Mouse (Mus musculus) limb, embryonic 11.5 days (tissue): ENCODE measurements around the gene Pdk1. TPM values are rescaled to one million over a fixed set of nuclear protein-coding genes. Genes with fewer than 3 reads are reported as not detected.
"Not testable (repeated sequence)": the region's sequence is repeated elsewhere in the genome, so short reads cannot be mapped to it uniquely, and the experiment has no call there.

Source experiments
- ATAC-seq: fragments of 200-750 bp; cut with Nextera tagmentation; 2 replicates; pipeline ENCODE4 v1.8.0; 2017; ENCODE audit warnings: low read depth; ENCODE audit not compliant: insufficient number of reproducible peaks, low FRiP score, low TSS enrichment
- DNase-seq: peaks from one replicate; pipeline ENCODE4 v3.0.0-alpha.2; 2015; ENCODE audit warnings: low spot score
- H3K27ac ChIP-seq: fragments of 300-500 bp; sonication (generic); replicated peaks from 2 replicates; pipeline ENCODE4 v1.5.1; 2014; ENCODE audit warnings: low read depth, mild to moderate bottlenecking, low read length
- H3K27me3 ChIP-seq: fragments of 300-500 bp; sonication (generic); 2 replicates; pipeline ENCODE4 v1.6.1; 2014; ENCODE audit warnings: mild to moderate bottlenecking, low read length, mixed read lengths; ENCODE audit not compliant: control insufficient read depth, insufficient read depth
- H3K36me3 ChIP-seq: fragments of 300-500 bp; sonication (generic); 2 replicates; pipeline ENCODE4 v1.6.1; 2014; ENCODE audit warnings: mild to moderate bottlenecking, low read length, moderate library complexity, mixed read lengths; ENCODE audit not compliant: control insufficient read depth, insufficient read depth
- H3K4me1 ChIP-seq: fragments of 300-500 bp; sonication (generic); 2 replicates; pipeline ENCODE4 v1.6.1; 2014; ENCODE audit warnings: low read length, mixed read lengths; ENCODE audit not compliant: control insufficient read depth, insufficient read depth
- H3K4me2 ChIP-seq: fragments of 300-500 bp; sonication (generic); 2 replicates; pipeline ENCODE4 v1.6.1; 2014; ENCODE audit warnings: low read depth, mild to moderate bottlenecking, moderate library complexity; ENCODE audit not compliant: severe bottlenecking
- H3K4me3 ChIP-seq: fragments of 300-500 bp; sonication (generic); 2 replicates; pipeline ENCODE4 v1.5.1; 2014; ENCODE audit warnings: low read depth, low read length
- H3K9ac ChIP-seq: fragments of 300-500 bp; sonication (generic); 2 replicates; pipeline ENCODE4 v1.6.1; 2014; ENCODE audit warnings: mild to moderate bottlenecking, low read length
- H3K9me3 ChIP-seq: fragments of 300-500 bp; sonication (generic); 2 replicates; pipeline ENCODE4 v1.6.1; 2016; ENCODE audit warnings: low read length; ENCODE audit not compliant: control insufficient read depth
- WGBS: fragments of 180-500 bp; shearing (Covaris S2); extraction: QIAGEN DNeasy Blood & Tissue Kit; methylation state at CpG from one replicate; pipeline ENCODE4 v1.1.7; 2014; 5-methylcytosine and 5-hydroxymethylcytosine counted together
- polyA plus RNA-seq: library from polyadenylated mRNA; unstranded; fragments of >200 nt; fragmentation: Nextera tagmentation; extraction: Ambion mirVana; gene quantifications from 2 replicates; pipeline ENCODE4 v1.2.1, GENCODE M21; 2014

The Pdk1 gene
- polyA plus RNA-seq, 1 experiment from 2014 or later: 49.1 TPM

- Histone ChIP-seq H3K9ac (no peak overlapping the region), H3K4me3 (no peak overlapping the region), H3K27ac (no peak overlapping the region), H3K4me2 (no peak overlapping the region), H3K36me3 (no peaks in the 10 kb centered on the region), H3K27me3 (no peaks in the 10 kb centered on the region), H3K9me3 (no peaks in the 10 kb centered on the region), H3K4me1 (no peaks in the 10 kb centered on the region)
- DNase-seq (peak; percentile 90), ATAC-seq (no peak)
- 48% methylated on average over 6 of the region's 6 CpGs for WGBS
Measured at GRCm38 (mm10) chr2:71837791-71838190, 35.2 kb upstream of the Pdk1 start.

- ATAC-seq (no peak), DNase-seq (no peak)
- Histone ChIP-seq H3K27me3 (no peaks in the 10 kb centered on the region), H3K27ac (no peak overlapping the region), H3K4me2 (no peak overlapping the region), H3K4me1 (no peaks in the 10 kb centered on the region), H3K9ac (no peak overlapping the region), H3K36me3 (no peaks in the 10 kb centered on the region), H3K4me3 (no peak overlapping the region), H3K9me3 (no peaks in the 10 kb centered on the region)
- 82% methylated on average over 9 of the region's 9 CpGs for WGBS
Measured at GRCm38 (mm10) chr2:71843316-71843715, 29.7 kb upstream of the Pdk1 start.

- WGBS: 93% methylated on average over 6 of the region's 6 CpGs
- no peaks in the 10 kb centered on the region for H3K4me1 ChIP-seq
- no peak overlapping the region for H3K27ac ChIP-seq
- no peaks in the 10 kb centered on the region for H3K9me3 ChIP-seq
- H3K9ac ChIP-seq: no peak overlapping the region
- H3K36me3 ChIP-seq: no peaks in the 10 kb centered on the region
- H3K4me3 ChIP-seq: no peak overlapping the region
- no peaks in the 10 kb centered on the region for H3K27me3 ChIP-seq
- no peak for DNase-seq
- H3K4me2 ChIP-seq: no peak overlapping the region
- no peak for ATAC-seq
Measured at GRCm38 (mm10) chr2:71844906-71845305, 28.1 kb upstream of the Pdk1 start.

GRCm38 (mm10) chr2:71852161-71852560 is 20.9 kb upstream of the Pdk1 start:
- not testable (repeated sequence) for DNase-seq, H3K36me3 ChIP-seq, H3K27me3 ChIP-seq, H3K4me3 ChIP-seq, H3K27ac ChIP-seq, H3K4me1 ChIP-seq, ATAC-seq, H3K9ac ChIP-seq, H3K9me3 ChIP-seq, H3K4me2 ChIP-seq
- 6% methylated on average over 5 of the region's 8 CpGs for WGBS

GRCm38 (mm10) chr2:71855076-71855475 is 17.9 kb upstream of the Pdk1 start:
- no peaks in the 10 kb centered on the region for H3K9me3 ChIP-seq
- ATAC-seq: no peak
- no peaks in the 10 kb centered on the region for H3K4me1 ChIP-seq
- no peak overlapping the region for H3K27ac ChIP-seq
- no peak overlapping the region for H3K4me3 ChIP-seq
- no peaks in the 10 kb centered on the region for H3K36me3 ChIP-seq
- 71% methylated on average over 5 of the region's 5 CpGs for WGBS
- no peak overlapping the region for H3K9ac ChIP-seq
- no peaks in the 10 kb centered on the region for H3K27me3 ChIP-seq
- DNase-seq: no peak
- H3K4me2 ChIP-seq: no peak overlapping the region

GRCm38 (mm10) chr2:71863531-71864173 is 9.4 kb upstream of the Pdk1 start:
- Histone ChIP-seq H3K9ac (no peak overlapping the region), H3K4me2 (no peak overlapping the region), H3K4me1 (0 out of 2 replicates have a peak, but pooled peaks cover 3% of the 10 kb centered on the region), H3K27ac (no peak overlapping the region), H3K27me3 (no peaks in the 10 kb centered on the region), H3K36me3 (no peaks in the 10 kb centered on the region), H3K4me3 (no peak overlapping the region), H3K9me3 (no peaks in the 10 kb centered on the region)
- 67% methylated on average over 5 of the region's 5 CpGs for WGBS
- DNase-seq: no peak
- ATAC-seq: no peak

- Histone ChIP-seq H3K9me3 (no peaks in the 10 kb centered on the region), H3K4me3 (no peak overlapping the region), H3K4me1 (0 out of 2 replicates have a peak, but pooled peaks cover 3% of the 10 kb centered on the region), H3K27ac (no peak overlapping the region), H3K4me2 (no peak overlapping the region), H3K27me3 (no peaks in the 10 kb centered on the region), H3K36me3 (no peaks in the 10 kb centered on the region), H3K9ac (no peak overlapping the region)
- 64% methylated on average over 3 of the region's 3 CpGs for whole genome bisulfite sequencing
- DNase-seq: no peak
- ATAC-seq: no peak
Measured at GRCm38 (mm10) chr2:71865022-71865421, 8.0 kb upstream of the Pdk1 start.

GRCm38 (mm10) chr2:71865935-71866334 is 7.1 kb upstream of the Pdk1 start:
- Histone ChIP-seq H3K9me3 (no peaks in the 10 kb centered on the region), H3K4me3 (no peak overlapping the region), H3K27ac (no peak overlapping the region), H3K4me1 (0 out of 2 replicates have a peak, but pooled peaks cover 3% of the 10 kb centered on the region), H3K4me2 (no peak overlapping the region), H3K36me3 (no peaks in the 10 kb centered on the region), H3K27me3 (no peaks in the 10 kb centered on the region), H3K9ac (no peak overlapping the region)
- DNase-seq (no peak), ATAC-seq (no peak)
- WGBS: 82% methylated on average over 3 of the region's 3 CpGs

GRCm38 (mm10) chr2:71866565-71866964 is 6.5 kb upstream of the Pdk1 start:
- H3K4me3 ChIP-seq: no peak overlapping the region
- no peak overlapping the region for H3K27ac ChIP-seq
- 0 out of 2 replicates have a peak, but pooled peaks cover 3% of the 10 kb centered on the region for H3K4me1 ChIP-seq
- ATAC-seq (no peak), DNase-seq (no peak)
- no peaks in the 10 kb centered on the region for H3K9me3 ChIP-seq
- H3K9ac ChIP-seq: no peak overlapping the region
- no peaks in the 10 kb centered on the region for H3K36me3 ChIP-seq
- WGBS: 65% methylated on average over 1 of the region's 1 CpGs
- H3K27me3 ChIP-seq: no peaks in the 10 kb centered on the region
- no peak overlapping the region for H3K4me2 ChIP-seq
